Mouse (Mus musculus) lung, postnatal 36 days (tissue): ENCODE measurements around the gene Sf3b4.
"Not testable (repeated sequence)": the region's sequence is repeated elsewhere in the genome, so short reads cannot be mapped to it uniquely, and the experiment has no call there.

Experiments
- DNase-seq: peaks from one replicate; pipeline ENCODE4 v3.0.0; 2022; ENCODE audit warnings: mixed read lengths

The Sf3b4 gene

DNA sequence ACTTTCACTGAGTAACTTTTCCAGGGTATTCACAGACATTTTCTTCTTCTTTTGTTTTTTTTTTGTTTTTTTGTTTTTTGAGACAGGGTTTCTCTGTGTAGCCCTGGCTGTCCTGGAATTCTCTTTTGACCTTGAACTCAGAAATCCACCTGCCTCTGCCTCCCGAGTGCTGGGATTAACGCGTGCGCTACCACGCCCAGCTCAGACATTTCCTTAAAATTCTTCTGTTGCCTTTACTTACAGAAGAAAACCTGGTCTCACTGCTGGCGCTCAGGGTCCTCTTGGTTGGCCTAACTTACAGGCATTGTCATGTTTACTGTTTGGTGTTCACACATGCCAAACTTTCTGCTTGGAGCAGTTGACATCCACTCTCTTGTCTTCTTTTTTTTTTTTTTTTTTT is 3.1 kb downstream of the Sf3b4 start:
- DNase-seq = no peak

DNA sequence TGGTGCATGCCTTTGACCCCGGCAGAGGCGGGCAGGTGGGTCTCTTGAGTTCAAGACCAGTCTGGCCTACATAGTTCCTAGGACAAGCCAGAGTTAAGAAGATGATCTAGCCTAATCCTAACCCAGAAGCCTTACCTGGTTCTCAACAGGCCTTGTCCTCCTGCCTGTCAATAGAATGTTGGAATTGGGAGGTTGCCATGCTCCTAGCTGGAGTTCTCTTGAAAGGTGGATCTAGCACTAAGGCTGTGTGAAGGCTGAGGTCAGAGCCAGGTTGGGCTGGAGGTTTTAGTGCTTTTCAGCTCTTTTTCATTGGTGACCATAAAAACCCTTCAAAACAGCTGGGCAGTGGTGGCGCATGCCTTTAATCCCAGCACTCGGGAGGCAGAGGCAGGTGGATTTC is 6.3 kb downstream of the Sf3b4 start:
- no peak for DNase-seq

DNA sequence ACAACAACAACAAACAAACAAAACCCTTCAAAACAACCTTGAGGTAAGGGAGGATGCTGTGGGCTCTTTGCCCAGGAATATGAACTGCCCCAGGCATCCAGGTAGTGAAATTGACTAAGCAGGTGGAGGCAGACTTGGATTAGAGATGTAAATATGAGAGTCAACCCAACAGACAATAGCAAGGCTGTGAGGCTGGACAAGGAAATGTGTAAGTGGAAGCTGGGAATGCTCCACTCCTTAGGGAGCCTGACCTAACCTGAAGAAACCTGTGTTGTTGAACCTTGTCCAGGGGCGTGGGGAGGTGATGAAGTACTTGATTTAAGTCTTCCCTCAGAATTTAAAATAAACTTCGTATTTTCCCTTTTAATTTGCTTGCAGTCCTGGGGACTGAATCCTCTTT is 6.8 kb downstream of the Sf3b4 start:
- DNase-seq = no peak

DNA sequence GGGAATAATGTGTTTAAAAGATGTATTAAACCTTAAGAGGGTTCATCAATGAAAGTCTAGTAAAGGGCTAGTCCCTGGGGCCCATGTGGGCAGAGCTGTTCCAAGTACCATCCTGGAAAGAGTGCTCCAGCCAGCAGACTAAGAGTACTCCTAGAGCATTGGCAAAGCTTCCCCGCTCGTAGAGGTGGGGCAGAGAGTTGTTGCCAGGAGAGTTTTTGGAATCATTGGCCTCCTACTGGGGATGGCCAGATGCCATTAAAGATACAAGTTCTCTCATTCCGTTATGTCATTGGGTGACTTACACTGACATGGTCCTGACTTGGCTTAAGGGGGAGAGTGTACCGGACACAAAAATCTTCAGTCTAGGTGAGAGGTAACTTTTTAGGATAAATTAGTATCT is 7.4 kb downstream of the Sf3b4 start:
- peak; percentile 70 for DNase-seq

DNA sequence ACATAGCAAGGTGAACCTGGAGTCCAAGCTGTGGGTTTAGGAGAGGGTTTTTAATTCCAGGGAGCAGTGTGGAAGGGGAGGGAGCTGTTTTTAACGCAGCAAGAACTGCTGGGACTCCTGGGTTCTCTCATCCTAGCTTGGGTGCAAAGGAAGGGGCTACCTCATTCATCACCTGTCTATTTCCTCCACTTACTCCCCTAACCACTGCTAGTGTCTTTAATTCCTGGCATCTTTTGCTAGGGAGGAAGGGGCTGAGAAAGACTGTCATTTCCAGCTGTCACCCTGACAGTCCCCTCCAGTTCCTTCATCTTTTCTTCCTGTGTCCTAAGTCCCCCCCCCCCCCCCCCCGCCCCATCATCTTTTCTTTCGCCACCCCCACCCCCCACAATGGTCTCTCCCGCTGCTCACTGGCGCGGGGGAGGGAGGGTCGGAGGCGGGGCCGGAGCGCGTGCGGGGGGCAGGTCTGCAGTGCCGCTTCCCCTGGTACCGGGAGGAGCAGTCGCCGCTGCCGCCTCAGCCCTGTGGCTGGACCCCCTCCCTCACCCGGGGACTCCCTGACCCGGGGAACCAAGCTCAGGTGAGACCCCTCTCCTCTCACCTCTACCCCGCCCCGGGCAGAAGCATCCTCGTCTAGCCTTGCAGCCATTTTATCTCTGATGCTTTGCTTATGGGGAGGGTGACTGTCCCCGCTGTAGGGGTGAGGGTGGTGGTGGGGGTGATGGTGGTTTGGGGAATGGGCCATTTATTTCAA is 8.8 kb downstream of the Sf3b4 start, which contains the start of gene Sv2a:
Gene Sv2a, plus strand, starts transcription at position 425 of the 751 bp plus-strand sequence.
- no peak for DNase-seq

DNA sequence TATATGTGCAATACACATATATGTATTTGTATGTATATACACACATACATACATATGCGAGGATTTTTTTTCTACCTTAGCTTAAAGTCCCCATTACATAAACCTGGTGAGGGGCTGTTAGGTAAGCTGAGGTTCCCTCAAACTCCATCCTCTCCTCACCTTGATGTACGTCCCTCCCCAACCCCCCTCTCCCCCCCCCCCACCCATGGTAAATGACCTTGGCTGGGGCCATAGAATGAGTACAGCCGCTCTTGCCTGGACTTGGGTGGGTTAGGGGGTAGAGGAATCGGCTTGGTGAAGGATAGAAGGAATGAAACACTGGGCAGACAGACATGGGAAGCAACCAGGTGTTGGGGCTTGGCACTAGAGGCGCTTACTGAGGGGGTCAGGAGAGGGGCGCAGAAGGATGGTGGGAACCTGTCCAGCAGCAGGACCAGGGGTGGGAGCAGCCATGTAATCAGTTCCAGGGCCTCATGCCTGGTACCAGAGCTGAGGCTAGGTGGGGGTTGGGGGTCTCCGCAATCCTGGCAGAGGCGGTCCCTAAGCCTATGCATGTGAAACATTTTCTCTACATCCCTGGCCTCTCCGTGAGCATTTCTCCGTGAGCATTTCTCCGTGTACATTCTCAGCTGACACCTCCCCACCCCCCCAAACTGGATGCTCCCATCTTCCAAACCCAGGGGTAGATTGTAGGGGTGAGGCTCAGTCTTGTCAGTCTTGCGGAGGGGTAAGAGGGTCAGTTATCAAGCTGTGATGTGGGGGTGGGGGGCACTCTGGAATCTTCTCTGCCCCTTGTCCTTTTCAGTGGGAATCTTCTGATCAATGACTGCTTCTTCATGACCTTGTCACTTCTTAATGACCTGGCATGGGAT is 9.6 kb downstream of the Sf3b4 start:
- no peak for DNase-seq

DNA sequence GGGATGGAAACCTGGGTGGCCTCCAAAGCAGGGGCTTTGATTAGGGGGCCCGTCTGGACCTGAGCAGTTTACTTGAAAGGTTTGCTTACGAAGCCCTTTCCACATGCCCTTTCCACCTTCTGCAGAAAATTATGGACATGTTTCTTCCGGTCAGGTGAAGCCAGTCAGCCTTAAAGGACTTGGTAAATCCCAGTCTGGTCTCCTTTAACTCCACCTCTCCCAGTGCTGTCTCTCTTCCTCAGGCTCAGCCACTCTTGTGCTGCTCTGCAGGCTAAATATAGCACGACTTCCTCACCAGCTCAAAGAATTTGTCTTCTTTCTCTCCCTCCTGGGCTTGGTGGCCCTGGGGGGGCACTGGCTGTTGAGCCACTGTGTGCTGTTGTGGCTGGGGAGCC is 10.2 kb downstream of the Sf3b4 start:
- no peak for DNase-seq

DNA sequence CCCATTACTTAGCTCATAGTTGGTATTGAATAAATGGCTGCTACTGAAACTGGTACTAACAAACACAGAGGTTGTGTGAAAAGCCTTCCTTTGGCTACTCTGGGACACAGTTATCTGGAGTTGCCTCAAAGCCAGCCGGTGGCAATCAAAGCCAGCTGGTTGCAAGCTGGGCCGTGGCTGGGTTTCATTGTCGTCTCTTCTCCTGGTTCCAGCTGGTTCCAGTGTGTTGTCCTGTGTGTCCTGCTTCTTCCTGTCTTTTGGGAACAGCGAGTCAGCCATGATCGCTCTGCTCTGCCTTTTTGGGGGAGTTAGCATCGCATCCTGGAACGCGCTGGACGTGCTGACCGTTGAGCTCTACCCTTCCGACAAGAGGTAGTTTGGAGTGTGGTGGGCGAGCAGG is 20.8 kb downstream of the Sf3b4 start:
- DNase-seq = no peak

DNA sequence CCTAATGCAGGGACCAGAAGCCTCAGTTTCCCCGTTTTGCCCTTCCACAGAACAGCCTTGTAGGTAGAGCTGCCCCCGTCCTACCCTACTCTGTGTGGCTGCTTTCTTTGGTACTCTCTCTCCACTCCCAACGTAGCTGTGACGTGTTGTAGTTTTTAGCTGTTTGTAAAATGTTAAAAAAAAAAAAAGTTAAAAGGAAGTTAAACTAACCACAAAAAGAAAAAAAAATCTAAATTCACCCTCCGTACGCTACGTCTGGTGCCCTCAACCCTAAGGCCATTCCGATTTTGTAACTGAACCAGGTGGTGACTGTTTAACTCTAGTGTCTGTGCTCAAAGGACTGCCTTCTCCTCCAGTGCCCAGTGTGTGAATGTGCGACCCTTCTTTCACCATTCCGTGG is 22.8 kb downstream of the Sf3b4 start:
- DNase-seq = no peak

DNA sequence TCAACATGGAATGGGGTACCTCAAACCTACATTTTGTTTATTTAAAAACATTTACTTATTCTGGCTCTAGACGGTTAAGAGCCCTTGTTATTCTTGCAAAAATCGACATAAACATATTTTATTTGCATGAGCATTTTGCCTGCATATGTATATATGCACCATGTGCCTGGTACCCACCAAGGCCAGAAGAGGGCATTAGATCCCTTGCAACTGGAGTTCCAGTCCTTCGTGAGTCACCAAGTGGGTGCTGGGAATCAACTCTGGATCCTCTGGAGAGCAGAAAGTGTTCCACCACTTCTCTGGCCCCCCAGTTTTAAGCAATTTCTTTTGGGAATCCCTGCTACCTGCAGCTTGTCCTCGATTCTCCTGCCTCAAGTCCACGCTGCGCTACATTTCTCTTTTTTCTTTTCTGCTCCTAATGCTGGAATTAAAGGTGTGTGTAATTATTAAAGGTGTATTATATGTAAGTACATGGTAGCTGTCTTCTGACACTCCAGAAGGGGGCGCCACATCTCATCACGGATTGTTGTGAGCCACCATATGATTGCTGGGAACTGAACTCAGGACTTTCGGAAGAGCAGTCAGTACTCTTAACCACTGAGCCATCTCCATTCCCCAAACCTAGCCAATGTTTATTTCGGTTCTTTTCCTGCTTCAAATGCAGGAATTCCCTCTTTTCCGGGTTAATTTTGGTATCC is 23.6 kb downstream of the Sf3b4 start:
- DNase-seq = no peak

DNA sequence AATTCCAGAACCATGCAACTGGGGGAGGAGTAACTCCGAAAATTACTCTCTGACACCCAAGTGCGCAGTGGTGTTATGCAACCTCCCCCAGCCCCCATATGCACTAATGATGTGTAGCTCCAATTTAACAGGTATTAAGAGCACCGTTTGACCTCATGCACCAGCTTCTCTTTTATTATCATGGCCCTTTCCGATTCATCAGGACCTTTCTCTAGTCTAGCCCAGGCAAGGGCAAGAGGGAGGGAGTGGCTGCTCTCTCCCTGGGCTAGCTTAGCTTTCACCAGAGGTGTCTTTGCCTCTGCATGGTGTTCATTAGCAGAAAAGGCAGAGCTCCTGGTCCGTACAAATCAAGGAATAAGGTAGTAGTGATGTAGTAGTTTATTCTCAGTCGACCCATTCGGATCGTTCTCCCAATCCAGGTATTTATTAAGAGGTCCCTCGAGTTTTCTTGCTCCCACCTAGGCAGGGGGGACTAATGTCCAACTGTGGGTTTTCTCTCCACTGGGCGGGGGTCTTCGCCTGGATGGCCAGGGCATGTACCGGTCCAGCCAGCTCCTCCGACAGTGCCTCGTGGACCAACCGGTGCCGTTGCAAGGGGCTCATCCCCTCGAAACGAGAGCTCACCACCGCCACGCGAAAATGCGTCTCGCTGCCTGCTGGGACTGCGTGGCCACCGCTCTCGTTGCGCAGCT is 24.5 kb downstream of the Sf3b4 start:
- no peak for DNase-seq

DNA sequence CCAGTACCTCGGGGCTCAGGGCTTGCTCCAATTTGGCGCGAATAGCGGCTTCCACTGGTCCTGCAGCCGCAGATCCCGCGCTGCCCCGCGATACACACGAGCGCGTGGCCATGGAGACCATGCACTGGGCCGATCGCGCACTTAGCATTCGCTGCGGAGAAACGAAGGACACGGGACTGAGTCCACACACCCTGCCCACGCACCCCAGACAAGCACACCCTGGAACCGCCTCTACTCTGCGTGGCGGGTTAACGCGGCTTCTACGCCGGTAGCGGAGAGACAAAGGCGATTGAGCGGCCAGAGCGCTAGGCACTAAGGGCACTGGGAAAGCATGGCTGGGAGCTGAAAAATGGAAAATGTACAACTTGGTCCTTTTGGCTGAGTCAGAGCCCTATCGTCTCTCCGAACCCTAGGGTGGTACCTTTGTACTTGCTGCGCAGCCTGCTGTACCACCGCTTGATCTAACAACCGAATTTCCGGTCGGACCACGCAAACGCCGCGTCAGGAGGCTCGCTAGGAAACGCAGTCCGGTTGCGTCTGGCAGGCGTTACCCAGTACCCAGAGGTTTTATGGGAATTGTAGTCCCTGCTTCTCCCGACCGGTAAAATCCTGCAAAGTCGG is 25.1 kb downstream of the Sf3b4 start:
- DNase-seq = peak; percentile 94

DNA sequence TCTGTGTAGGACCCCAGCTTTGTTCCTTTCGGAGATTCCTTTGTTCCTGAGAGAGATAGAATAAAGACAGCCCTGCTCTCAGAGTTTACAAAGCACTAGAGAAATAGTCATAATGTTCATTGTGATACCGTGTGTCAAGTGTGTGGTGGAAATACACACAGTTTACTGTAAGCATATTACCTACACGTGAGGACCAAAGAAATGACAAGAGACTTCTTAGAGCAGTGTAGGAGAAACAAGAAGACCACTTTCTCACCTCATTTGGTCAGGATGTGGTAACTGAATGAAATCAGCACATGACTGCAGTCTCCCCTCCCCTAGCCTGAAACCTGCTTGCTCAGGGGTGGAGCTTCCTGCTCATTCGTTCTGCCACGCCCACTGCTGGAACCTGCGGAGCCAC is 26.0 kb downstream of the Sf3b4 start:
- peak; percentile 56 for DNase-seq

DNA sequence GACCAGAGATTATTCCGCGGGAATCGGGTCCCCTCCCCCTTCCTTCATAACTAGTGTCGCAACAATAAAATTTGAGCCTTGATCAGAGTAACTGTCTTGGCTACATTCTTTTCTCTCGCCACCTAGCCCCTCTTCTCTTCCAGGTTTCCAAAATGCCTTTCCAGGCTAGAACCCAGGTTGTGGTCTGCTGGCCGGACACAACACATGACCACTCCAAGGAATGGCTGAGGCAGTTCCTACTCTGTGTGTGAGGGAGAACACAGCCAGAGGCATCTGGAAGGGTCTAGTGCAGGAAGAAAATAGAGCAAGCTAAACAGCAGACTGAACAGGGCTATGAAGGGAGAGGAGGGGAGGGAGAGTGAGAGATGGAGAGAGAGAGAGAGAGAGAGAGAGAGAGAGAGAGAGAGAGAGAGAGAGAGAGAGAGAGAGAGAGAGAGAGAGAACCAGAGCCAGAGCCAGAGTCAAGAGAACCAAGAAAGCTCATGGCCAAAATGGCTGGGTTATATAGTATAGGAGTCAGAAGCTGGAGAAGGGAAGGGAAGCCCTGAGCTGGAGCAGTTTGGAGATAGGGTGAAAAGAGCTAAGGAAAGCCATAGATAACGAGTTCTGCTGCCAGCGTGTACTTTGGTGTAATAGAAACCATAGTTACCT is 26.6 kb downstream of the Sf3b4 start:
- not testable (repeated sequence) for DNase-seq

DNA sequence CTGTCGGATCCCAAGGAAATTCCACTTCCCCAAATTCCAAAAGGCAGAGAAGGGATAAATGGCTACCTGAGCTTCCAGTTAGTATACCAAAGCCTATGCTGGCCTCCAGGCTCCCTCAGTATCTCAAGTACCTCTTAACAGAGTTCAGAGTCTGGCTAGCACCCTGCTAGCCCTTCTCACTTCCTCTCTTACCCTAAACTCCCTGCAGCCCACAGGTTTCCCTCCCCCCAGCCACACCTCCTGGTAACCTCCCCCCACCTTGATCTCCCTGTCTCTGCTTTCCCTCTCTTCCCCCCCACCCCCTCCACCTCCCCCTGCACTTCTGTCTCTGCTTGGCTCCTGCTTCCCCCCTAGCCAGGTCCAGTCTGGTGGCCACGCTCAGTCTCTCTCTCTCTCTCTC is 27.6 kb downstream of the Sf3b4 start:
- no peak for DNase-seq

DNA sequence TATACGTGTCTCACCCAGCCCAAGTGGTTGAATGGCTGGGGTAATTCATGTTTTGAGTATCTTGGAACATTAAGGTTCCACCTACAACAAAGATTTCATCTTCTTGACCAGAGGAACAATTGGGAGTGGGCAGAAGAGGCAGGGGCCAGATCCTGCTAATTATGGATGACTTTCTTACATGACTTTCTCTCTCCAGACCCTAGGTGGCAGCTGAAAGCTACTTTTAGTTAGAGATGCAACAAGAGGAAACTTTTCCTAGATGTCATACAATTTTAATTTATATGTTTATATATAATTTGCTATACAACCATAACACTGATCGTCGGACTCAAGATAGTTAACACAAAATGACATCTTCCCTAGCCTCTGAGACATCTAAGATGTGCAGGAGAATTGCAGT is 35.7 kb downstream of the Sf3b4 start:
- no peak for DNase-seq

DNA sequence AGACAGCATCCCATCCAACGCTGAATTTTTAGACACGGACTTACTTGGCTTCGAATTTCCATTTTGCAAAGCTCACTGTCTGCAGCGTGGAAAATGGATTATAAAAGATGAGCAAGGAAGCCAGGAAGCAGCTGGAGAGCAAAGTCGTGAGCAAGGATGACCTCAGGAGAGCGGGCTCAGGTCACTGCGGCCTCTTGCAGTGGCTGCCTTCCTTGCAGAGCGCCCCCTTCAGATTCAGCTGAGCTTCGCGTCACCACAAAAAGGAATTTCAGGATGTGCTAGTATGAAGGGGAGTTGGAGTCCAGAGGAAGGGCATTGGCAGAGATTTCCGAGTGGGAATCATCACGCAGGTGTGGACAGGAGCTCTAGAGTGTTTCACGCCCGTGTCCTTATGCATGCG is 37.1 kb downstream of the Sf3b4 start:
- no peak for DNase-seq

DNA sequence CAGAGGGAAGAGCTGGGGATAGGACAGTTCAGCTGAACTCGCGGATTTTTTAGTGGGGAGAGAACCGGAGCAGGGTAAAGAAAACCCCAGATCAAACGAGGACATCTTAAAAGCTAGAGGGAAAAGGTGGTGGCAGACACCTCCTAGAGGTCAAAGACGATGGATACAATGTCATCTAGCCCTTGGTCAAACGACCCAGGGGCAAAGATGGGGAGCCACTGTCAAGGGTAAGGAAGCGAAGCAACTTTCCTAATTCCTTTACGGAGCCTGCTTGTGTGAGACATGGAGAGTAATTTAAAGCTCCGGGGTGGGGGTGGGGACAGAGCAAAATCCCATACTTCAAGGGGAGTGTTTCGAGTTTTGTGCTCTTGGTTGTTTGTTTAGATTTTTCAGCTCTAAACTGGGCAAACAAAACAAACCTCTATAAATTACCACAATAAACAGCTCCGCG is 47.1 kb downstream of the Sf3b4 start:
- DNase-seq = peak; percentile 57

DNA sequence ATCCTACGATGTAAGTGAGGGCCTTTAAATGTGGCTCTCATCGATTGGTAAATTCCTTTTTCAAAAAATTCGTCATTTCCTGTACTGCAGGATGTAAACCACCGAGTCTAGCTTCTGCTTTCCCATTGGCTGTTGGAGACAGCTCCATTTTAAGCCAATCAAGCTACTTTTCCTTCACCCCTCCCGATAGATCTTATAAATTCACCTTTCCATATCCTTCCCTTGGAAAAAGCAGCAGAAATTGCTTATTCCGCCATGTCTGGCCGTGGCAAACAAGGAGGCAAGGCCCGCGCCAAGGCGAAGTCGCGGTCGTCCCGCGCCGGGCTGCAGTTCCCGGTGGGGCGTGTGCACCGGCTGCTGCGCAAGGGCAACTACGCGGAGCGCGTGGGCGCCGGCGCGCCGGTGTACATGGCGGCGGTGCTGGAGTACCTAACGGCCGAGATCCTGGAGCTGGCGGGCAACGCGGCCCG is 47.6 kb downstream of the Sf3b4 start, which contains the start of the genes Bola1 and Hist2h2ab:
Gene Bola1, minus strand, starts transcription at position 49 of the 470 bp plus-strand sequence.
Gene Hist2h2ab, plus strand, starts transcription at position 205 of the 470 bp plus-strand sequence.
- DNase-seq = peak; percentile 87

DNA sequence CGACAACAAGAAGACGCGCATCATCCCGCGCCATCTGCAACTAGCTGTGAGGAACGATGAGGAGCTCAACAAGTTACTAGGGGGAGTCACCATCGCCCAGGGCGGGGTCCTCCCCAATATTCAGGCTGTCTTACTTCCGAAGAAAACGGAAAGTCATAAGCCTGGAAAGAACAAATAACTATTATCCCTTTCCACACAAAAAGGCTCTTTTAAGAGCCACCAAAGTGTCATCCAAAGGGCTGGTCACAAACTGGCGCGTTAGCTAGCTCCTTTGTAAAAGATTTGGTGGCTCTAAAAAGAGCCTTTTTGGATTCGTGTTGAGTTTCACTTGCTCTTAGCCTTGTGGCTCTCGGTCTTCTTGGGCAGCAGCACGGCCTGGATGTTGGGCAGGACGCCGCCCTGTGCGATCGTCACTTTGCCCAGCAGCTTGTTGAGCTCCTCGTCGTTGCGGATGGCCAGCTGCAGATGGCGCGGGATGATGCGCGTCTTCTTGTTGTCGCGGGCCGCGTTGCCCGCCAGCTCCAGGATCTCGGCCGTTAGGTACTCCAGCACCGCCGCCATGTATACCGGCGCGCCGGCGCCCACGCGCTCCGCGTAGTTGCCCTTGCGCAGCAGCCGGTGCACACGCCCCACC is 48.1 kb downstream of the Sf3b4 start:
- DNase-seq = not testable (repeated sequence)
